Mouse (Mus musculus) MEL (cell line): ENCODE measurements around the gene Bri3bp. TPM values are rescaled to one million over a fixed set of nuclear protein-coding genes. Genes with fewer than 3 reads are reported as not detected.
A peak's percentile ranks its signal among the peaks of the same experiment; 100 is the strongest.

Experiments
- DNase-seq: peaks from one replicate; pipeline ENCODE4 v3.0.0; 2011; ENCODE audit warnings: low read depth, low spot score
- H3K27ac ChIP-seq: 2 replicates; pipeline ENCODE4 v1.5.1; 2012; ENCODE audit warnings: low read depth, mild to moderate bottlenecking, control low read depth, low read length, moderate library complexity; ENCODE audit not compliant: control insufficient read depth
- H3K27me3 ChIP-seq, 2 experiments: fragments of 150-350 bp in 1 of 2; sonication (generic) in 1 of 2; 2 replicates each; pipeline ENCODE4 v1.6.1; 2012; ENCODE audit warnings: low read length in 2 of 2, mild to moderate bottlenecking in 2 of 2, improper control_type of control experiment in 1 of 2, moderate library complexity in 1 of 2; ENCODE audit not compliant: insufficient read depth in 2 of 2, control insufficient read depth in 1 of 2
- H3K36me3 ChIP-seq, 2 experiments: 2 replicates each; pipeline ENCODE4 v1.6.1; 2012 to 2014; ENCODE audit warnings: low read length in 2 of 2, improper control_type of control experiment in 1 of 2, inconsistent platforms in 1 of 2, mild to moderate bottlenecking in 1 of 2; ENCODE audit not compliant: insufficient read depth in 2 of 2, control insufficient read depth in 1 of 2
- H3K4me1 ChIP-seq, 2 experiments: fragments of 150-350 bp in 1 of 2; sonication (generic) in 1 of 2; 2 replicates each; pipeline ENCODE4 v1.6.1; 2012; ENCODE audit warnings: low read length in 2 of 2, improper control_type of control experiment in 1 of 2, mild to moderate bottlenecking in 1 of 2; ENCODE audit not compliant: insufficient read depth in 2 of 2, control insufficient read depth in 1 of 2
- H3K4me3 ChIP-seq, 2 experiments: fragments of 150-350 bp in 1 of 2; sonication (generic) in 1 of 2; 2 replicates each; pipeline ENCODE4 v1.5.1; 2012; ENCODE audit warnings: low read depth in 2 of 2, low read length in 2 of 2, mild to moderate bottlenecking in 2 of 2, moderate library complexity in 2 of 2, control low read depth in 1 of 2, improper control_type of control experiment in 1 of 2; ENCODE audit not compliant: control insufficient read depth in 1 of 2, insufficient read depth in 1 of 2
- H3K79me2 ChIP-seq: 2 replicates; pipeline ENCODE4 v1.6.1; 2012; ENCODE audit warnings: mild to moderate bottlenecking, low read length, moderate library complexity; ENCODE audit not compliant: control insufficient read depth, poor library complexity, insufficient read depth
- H3K9ac ChIP-seq: 2 replicates; pipeline ENCODE4 v1.6.1; 2012; ENCODE audit warnings: low read depth, mild to moderate bottlenecking, control low read depth, low read length, moderate library complexity; ENCODE audit not compliant: control insufficient read depth, poor library complexity, severe bottlenecking
- H3K9me3 ChIP-seq: fragments of 150-350 bp; sonication (generic); replicated peaks from 2 replicates; pipeline ENCODE4 v1.6.1; 2012; ENCODE audit warnings: mild to moderate bottlenecking, low read length, improper control_type of control experiment, moderate library complexity; ENCODE audit not compliant: insufficient read depth
- BHLHE40 ChIP-seq: IDR thresholded peaks from 2 replicates; pipeline ENCODE4 v1.6.1; 2012; ENCODE audit warnings: low read depth, mild to moderate bottlenecking, inconsistent platforms, low read length, improper control_type of control experiment, borderline replicate concordance
- CHD1 ChIP-seq: IDR thresholded peaks from 2 replicates; pipeline ENCODE4 v1.6.1; 2012; ENCODE audit warnings: low read depth, mild to moderate bottlenecking, inconsistent platforms, low read length, improper control_type of control experiment
- CHD2 ChIP-seq: IDR thresholded peaks from 2 replicates; pipeline ENCODE4 v1.6.1; 2011; ENCODE audit warnings: low read length, improper control_type of control experiment
- E2F4 ChIP-seq: IDR thresholded peaks from 2 replicates; pipeline ENCODE4 v1.6.1; 2011; ENCODE audit warnings: low read depth, low read length, improper control_type of control experiment, borderline replicate concordance
- ELF1 ChIP-seq: IDR thresholded peaks from 2 replicates; pipeline ENCODE4 v1.6.1; 2014; ENCODE audit warnings: low read depth, mild to moderate bottlenecking, inconsistent platforms, low read length, improper control_type of control experiment, moderate library complexity
- EP300 ChIP-seq, 2 experiments: IDR thresholded peaks; 2 replicates each; pipeline ENCODE4 v1.6.1; 2011; ENCODE audit warnings: improper control_type of control experiment in 2 of 2, low read length in 2 of 2, low read depth in 1 of 2, mild to moderate bottlenecking in 1 of 2
- GABPA ChIP-seq: IDR thresholded peaks from 2 replicates; pipeline ENCODE4 v1.6.1; 2012; ENCODE audit warnings: low read depth, mild to moderate bottlenecking, inconsistent platforms, low read length, improper control_type of control experiment, moderate library complexity
- GATA1 ChIP-seq: IDR thresholded peaks from 2 replicates; pipeline ENCODE4 v1.6.1; 2011; ENCODE audit warnings: low read depth, low read length, improper control_type of control experiment
- HCFC1 ChIP-seq: IDR thresholded peaks from 2 replicates; pipeline ENCODE4 v1.6.1; 2012; ENCODE audit warnings: low read depth, mild to moderate bottlenecking, inconsistent platforms, low read length, improper control_type of control experiment, moderate library complexity
- KAT2A ChIP-seq: conservative IDR thresholded peaks from 2 replicates; pipeline ENCODE4 v1.6.1; 2012; ENCODE audit warnings: low read depth, low read length, improper control_type of control experiment, inconsistent platforms
- MAX ChIP-seq: IDR thresholded peaks from 2 replicates; pipeline ENCODE4 v1.6.1; 2011; ENCODE audit warnings: low read length, improper control_type of control experiment
- MEF2A ChIP-seq: IDR thresholded peaks from 2 replicates; pipeline ENCODE4 v1.6.1; 2014; ENCODE audit warnings: low read depth, mild to moderate bottlenecking, inconsistent platforms, low read length, improper control_type of control experiment; ENCODE audit not compliant: poor library complexity, insufficient replicate concordance, severe bottlenecking; ENCODE audit errors: extremely low read depth
- MXI1 ChIP-seq: IDR thresholded peaks from 2 replicates; pipeline ENCODE4 v1.6.1; 2011; ENCODE audit warnings: mild to moderate bottlenecking, low read depth, low read length, improper control_type of control experiment
- MYB ChIP-seq: IDR thresholded peaks from 2 replicates; pipeline ENCODE4 v1.6.1; 2011; ENCODE audit warnings: mild to moderate bottlenecking, low read depth, low read length, improper control_type of control experiment
- MYC ChIP-seq: IDR thresholded peaks from 2 replicates; pipeline ENCODE4 v1.6.1; 2011; ENCODE audit warnings: low read depth, mild to moderate bottlenecking, low read length, improper control_type of control experiment, moderate library complexity
- NELFE ChIP-seq: IDR thresholded peaks from 2 replicates; pipeline ENCODE4 v1.6.1; 2011; ENCODE audit warnings: low read depth, low read length, improper control_type of control experiment
- NRF1 ChIP-seq: IDR thresholded peaks from 2 replicates; pipeline ENCODE4 v1.6.1; 2014; ENCODE audit warnings: low read depth, mild to moderate bottlenecking, inconsistent platforms, low read length, improper control_type of control experiment, moderate library complexity; ENCODE audit not compliant: poor library complexity, insufficient read depth, severe bottlenecking
- POLR2A ChIP-seq, 2 experiments: IDR thresholded peaks; 2 replicates each; pipeline ENCODE4 v1.6.1; 2011 to 2012; ENCODE audit warnings: low read length in 2 of 2, mild to moderate bottlenecking in 2 of 2, control low read depth in 1 of 2, improper control_type of control experiment in 1 of 2, low read depth in 1 of 2, moderate library complexity in 1 of 2; ENCODE audit not compliant: control insufficient read depth in 1 of 2, insufficient read depth in 1 of 2, poor library complexity in 1 of 2
- POLR2AphosphoS2 ChIP-seq: IDR thresholded peaks from 2 replicates; pipeline ENCODE4 v1.6.1; 2011; ENCODE audit warnings: low read length, improper control_type of control experiment
- POLR2AphosphoS5 ChIP-seq: IDR thresholded peaks from 2 replicates; pipeline ENCODE4 v1.6.1; 2012; ENCODE audit warnings: low read depth, borderline replicate concordance, mild to moderate bottlenecking, inconsistent platforms, low read length, moderate library complexity, mixed read lengths
- RCOR1 ChIP-seq: IDR thresholded peaks from 2 replicates; pipeline ENCODE4 v1.6.1; 2012; ENCODE audit warnings: low read depth, mild to moderate bottlenecking, inconsistent platforms, low read length, improper control_type of control experiment
- SIN3A ChIP-seq: IDR thresholded peaks from 2 replicates; pipeline ENCODE4 v1.6.1; 2012; ENCODE audit warnings: low read length, improper control_type of control experiment, inconsistent platforms
- TAL1 ChIP-seq: IDR thresholded peaks from 2 replicates; pipeline ENCODE4 v1.6.1; 2012; ENCODE audit warnings: mild to moderate bottlenecking, inconsistent platforms, low read length, moderate library complexity, mixed read lengths
- TBP ChIP-seq: IDR thresholded peaks from 2 replicates; pipeline ENCODE4 v1.8.0; 2011; ENCODE audit warnings: low read depth, low read length, improper control_type of control experiment
- TCF12 ChIP-seq: IDR thresholded peaks from 2 replicates; pipeline ENCODE4 v1.6.1; 2014; ENCODE audit warnings: low read depth, mild to moderate bottlenecking, inconsistent platforms, low read length, improper control_type of control experiment, moderate library complexity
- UBTF ChIP-seq: IDR thresholded peaks from 2 replicates; pipeline ENCODE4 v1.6.1; 2012; ENCODE audit warnings: low read depth, mild to moderate bottlenecking, inconsistent platforms, low read length, improper control_type of control experiment, moderate library complexity, borderline replicate concordance; ENCODE audit not compliant: insufficient read depth
- USF1 ChIP-seq: IDR thresholded peaks from 2 replicates; pipeline ENCODE4 v1.6.1; 2014; ENCODE audit warnings: low read depth, mild to moderate bottlenecking, inconsistent platforms, low read length, improper control_type of control experiment, moderate library complexity
- ZC3H11A ChIP-seq: IDR thresholded peaks from 2 replicates; pipeline ENCODE4 v1.6.1; 2012; ENCODE audit warnings: low read depth, mild to moderate bottlenecking, inconsistent platforms, low read length, improper control_type of control experiment
- ZKSCAN1 ChIP-seq: IDR thresholded peaks from 2 replicates; pipeline ENCODE4 v1.6.1; 2012; ENCODE audit warnings: low read depth, mild to moderate bottlenecking, inconsistent platforms, low read length, improper control_type of control experiment, moderate library complexity
- ZMIZ1 ChIP-seq: IDR thresholded peaks from 2 replicates; pipeline ENCODE4 v1.6.1; 2012; ENCODE audit warnings: low read depth, mild to moderate bottlenecking, inconsistent platforms, low read length, improper control_type of control experiment, moderate library complexity
- ZNF384 ChIP-seq: IDR thresholded peaks from 2 replicates; pipeline ENCODE4 v1.6.1; 2012; ENCODE audit warnings: low read depth, mild to moderate bottlenecking, inconsistent platforms, low read length, improper control_type of control experiment
- polyA plus RNA-seq, 2 experiments: library from polyadenylated mRNA; stranded (reverse) in 1 of 2; unstranded in 1 of 2; fragments of >175 nt in 1 of 2; fragments of >200 nt in 1 of 2; gene quantifications; 2 replicates each; pipeline versions ENCODE4 v1.2.1 to v1.2.4; 2012; ENCODE audit warnings: low replicate concordance in 2 of 2, low read depth in 1 of 2; ENCODE audit not compliant: insufficient read length in 2 of 2, insufficient read depth in 1 of 2, missing spikeins in 1 of 2
- total RNA-seq: library from RNA; depleted of rRNA; stranded (reverse); fragments of 300-350 nt; gene quantifications from 2 replicates; pipeline ENCODE4 v1.2.3, GENCODE M21; 2012

Bri3bp gene
- total and polyA plus RNA-seq, 3 experiments: 73.7 to 264 (median 87.6) TPM

DNA sequence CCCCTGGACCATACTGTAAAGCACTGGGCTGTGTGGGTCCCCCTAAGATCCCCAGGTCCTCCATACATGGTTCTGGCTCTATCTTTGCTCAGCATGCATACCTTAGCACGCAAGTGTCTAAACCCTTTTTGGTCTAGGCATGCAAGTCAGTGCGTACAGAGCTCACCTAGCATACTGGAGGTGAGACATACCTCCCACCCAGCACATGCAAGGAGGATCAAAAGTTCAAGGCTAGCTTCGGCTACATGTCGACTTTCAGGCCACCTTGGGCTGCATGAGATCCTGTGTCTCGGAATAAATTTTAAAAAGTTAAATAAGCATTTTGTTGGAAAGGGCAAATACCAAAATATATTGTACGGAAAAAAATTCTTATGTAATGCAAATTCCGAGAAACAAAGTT is 23.8 kb downstream of the Bri3bp start:
- Histone ChIP-seq H3K4me1 (peaks cover 14 to 23% of the 10 kb centered on the region in 2 experiments), H3K27ac (peak overlapping the region; percentile 35), H3K27me3 (no peaks in the 10 kb centered on the region), H3K79me2 (no peaks in the 10 kb centered on the region), H3K4me3 (peak overlapping the region; percentile 37 to 40; a peak in 3 of 4 replicates), H3K9me3 (no peaks in the 10 kb centered on the region), H3K9ac (peak overlapping the region; percentile 57), H3K36me3 (peaks cover 0 to 23% of the 10 kb centered on the region in 2 experiments; a peak in 2 of 4 replicates)
- TF ChIP-seq TBP (0 out of 2 replicates have a peak, but pooled peaks have one; percentile 34), BHLHE40 (no peak)
- no peak for DNase-seq

DNA sequence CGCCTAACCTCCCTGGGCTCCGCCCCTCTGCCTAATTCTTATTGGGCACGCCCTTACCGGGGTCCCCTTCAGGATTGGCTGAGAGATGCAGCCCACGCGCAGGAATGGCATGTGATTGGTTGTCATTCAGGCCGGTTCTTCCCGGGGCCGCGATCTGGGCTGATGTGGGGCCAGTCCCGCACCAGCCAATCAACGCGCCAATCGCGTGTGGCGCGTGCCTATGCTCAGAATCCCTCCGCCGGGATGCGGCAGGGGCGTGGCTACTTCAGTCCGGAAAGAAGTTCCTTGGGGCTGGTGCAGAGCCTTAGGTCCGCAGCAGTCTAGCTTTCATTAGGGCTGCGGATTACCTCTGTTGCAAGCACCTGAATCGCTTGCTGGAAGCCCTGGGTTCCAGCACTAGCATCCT is 24.3 kb downstream of the Bri3bp start:
- H3K36me3 ChIP-seq: peaks cover 0 to 22% of the 10 kb centered on the region in 2 experiments; a peak in 2 of 4 replicates
- no peaks in the 10 kb centered on the region for H3K9me3 ChIP-seq
- H3K27ac ChIP-seq: peak overlapping the region; percentile 48; the same call in 1 of the 2 replicates
- H3K79me2 ChIP-seq: no peaks in the 10 kb centered on the region
- DNase-seq: peak; percentile 99
- H3K27me3 ChIP-seq: no peaks in the 10 kb centered on the region
- H3K9ac ChIP-seq: peak overlapping the region; percentile 70
- peaks cover 14 to 23% of the 10 kb centered on the region in 2 experiments for H3K4me1 ChIP-seq
- H3K4me3 ChIP-seq: peak overlapping the region; percentile 32 to 57
- peak; percentile 72 for TF ChIP-seq ELF1
- TF ChIP-seq POLR2AphosphoS5: no peak
- TF ChIP-seq CHD2: peak; percentile 65
- TF ChIP-seq MXI1: peak; percentile 92
- no peak for TF ChIP-seq GATA1
- TF ChIP-seq SIN3A: peak; percentile 97
- no peak for TF ChIP-seq UBTF
- peak; percentile 70; the same call in 1 of the 2 replicates for TF ChIP-seq MYC
- TF ChIP-seq ZC3H11A: no peak
- TF ChIP-seq ZMIZ1: peak; percentile 92
- peak; percentile 91 for TF ChIP-seq BHLHE40
- no peak for TF ChIP-seq MEF2A
- TF ChIP-seq POLR2AphosphoS2: peak; percentile 59; the same call in 1 of the 2 replicates
- TF ChIP-seq ZKSCAN1: no peak; the same call in 1 of the 2 replicates
- TF ChIP-seq MAX: peak; percentile 89
- peak in 1 of 2 experiments; percentile 16; a peak in 1 of 4 replicates for TF ChIP-seq EP300 (IDR thresholded peaks at IDR 0.05; ENCODE audit: low read depth in 1 of 2, low read length in 2 of 2)
- no peak for TF ChIP-seq ZNF384
- TF ChIP-seq MYB: no peak
- peak; percentile 89 for TF ChIP-seq KAT2A
- 0 out of 2 replicates have a peak, but pooled peaks have one; percentile 77 for TF ChIP-seq E2F4
- TF ChIP-seq TCF12: peak; percentile 90
- peak in 1 of 2 experiments; percentile 87; a peak in 2 of 4 replicates for TF ChIP-seq POLR2A (IDR thresholded peaks at IDR 0.05; ENCODE audit: control insufficient read depth in 1 of 2, insufficient read depth in 1 of 2, low read depth in 1 of 2, low read length in 2 of 2, poor library complexity in 1 of 2)
- TF ChIP-seq RCOR1: no peak
- TF ChIP-seq TAL1: no peak
- peak; percentile 78 for TF ChIP-seq HCFC1
- peak; percentile 64; the same call in 1 of the 2 replicates for TF ChIP-seq NRF1
- TF ChIP-seq NELFE: peak; percentile 87
- peak; percentile 89 for TF ChIP-seq TBP
- TF ChIP-seq GABPA: no peak
- TF ChIP-seq CHD1: no peak
- TF ChIP-seq USF1: peak; percentile 80
